Mouse (Mus musculus) MEL (cell line): ENCODE data around the gene Cfap157. TPM values are rescaled to one million over a fixed set of nuclear protein-coding genes. Genes with fewer than 3 reads are reported as not detected.

ENCODE experiments used
- DNase-seq: peaks from one replicate; pipeline ENCODE4 v3.0.0; 2011; ENCODE audit warnings: low read depth, low spot score
- H3K27ac ChIP-seq: 2 replicates; pipeline ENCODE4 v1.5.1; 2012; ENCODE audit warnings: low read depth, mild to moderate bottlenecking, control low read depth, low read length, moderate library complexity; ENCODE audit not compliant: control insufficient read depth
- H3K27me3 ChIP-seq, 2 experiments: fragments of 150-350 bp in 1 of 2; sonication (generic) in 1 of 2; 2 replicates each; pipeline ENCODE4 v1.6.1; 2012; ENCODE audit warnings: low read length in 2 of 2, mild to moderate bottlenecking in 2 of 2, improper control_type of control experiment in 1 of 2, moderate library complexity in 1 of 2; ENCODE audit not compliant: insufficient read depth in 2 of 2, control insufficient read depth in 1 of 2
- H3K36me3 ChIP-seq, 2 experiments: 2 replicates each; pipeline ENCODE4 v1.6.1; 2012 to 2014; ENCODE audit warnings: low read length in 2 of 2, improper control_type of control experiment in 1 of 2, inconsistent platforms in 1 of 2, mild to moderate bottlenecking in 1 of 2; ENCODE audit not compliant: insufficient read depth in 2 of 2, control insufficient read depth in 1 of 2
- H3K4me1 ChIP-seq, 2 experiments: fragments of 150-350 bp in 1 of 2; sonication (generic) in 1 of 2; 2 replicates each; pipeline ENCODE4 v1.6.1; 2012; ENCODE audit warnings: low read length in 2 of 2, improper control_type of control experiment in 1 of 2, mild to moderate bottlenecking in 1 of 2; ENCODE audit not compliant: insufficient read depth in 2 of 2, control insufficient read depth in 1 of 2
- H3K4me3 ChIP-seq, 2 experiments: fragments of 150-350 bp in 1 of 2; sonication (generic) in 1 of 2; 2 replicates each; pipeline ENCODE4 v1.5.1; 2012; ENCODE audit warnings: low read depth in 2 of 2, low read length in 2 of 2, mild to moderate bottlenecking in 2 of 2, moderate library complexity in 2 of 2, control low read depth in 1 of 2, improper control_type of control experiment in 1 of 2; ENCODE audit not compliant: control insufficient read depth in 1 of 2, insufficient read depth in 1 of 2
- H3K79me2 ChIP-seq: 2 replicates; pipeline ENCODE4 v1.6.1; 2012; ENCODE audit warnings: mild to moderate bottlenecking, low read length, moderate library complexity; ENCODE audit not compliant: control insufficient read depth, poor library complexity, insufficient read depth
- H3K9ac ChIP-seq: 2 replicates; pipeline ENCODE4 v1.6.1; 2012; ENCODE audit warnings: low read depth, mild to moderate bottlenecking, control low read depth, low read length, moderate library complexity; ENCODE audit not compliant: control insufficient read depth, poor library complexity, severe bottlenecking
- H3K9me3 ChIP-seq: fragments of 150-350 bp; sonication (generic); replicated peaks from 2 replicates; pipeline ENCODE4 v1.6.1; 2012; ENCODE audit warnings: mild to moderate bottlenecking, low read length, improper control_type of control experiment, moderate library complexity; ENCODE audit not compliant: insufficient read depth
- CTCF ChIP-seq, 3 experiments: IDR thresholded peaks in 2 of 3; conservative IDR thresholded peaks in 1 of 3; 2 replicates each; pipeline ENCODE4 v1.5.1; 2011 to 2012; ENCODE audit warnings: low read length in 3 of 3, low read depth in 2 of 3, mild to moderate bottlenecking in 2 of 3, improper control_type of control experiment in 1 of 3, inconsistent platforms in 1 of 3, mixed read lengths in 1 of 3, moderate library complexity in 1 of 3; ENCODE audit not compliant: control insufficient read depth in 1 of 3, insufficient read depth in 1 of 3, poor library complexity in 1 of 3, severe bottlenecking in 1 of 3
- E2F4 ChIP-seq: IDR thresholded peaks from 2 replicates; pipeline ENCODE4 v1.6.1; 2011; ENCODE audit warnings: low read depth, low read length, improper control_type of control experiment, borderline replicate concordance
- GATA1 ChIP-seq: IDR thresholded peaks from 2 replicates; pipeline ENCODE4 v1.6.1; 2011; ENCODE audit warnings: low read depth, low read length, improper control_type of control experiment
- MAFK ChIP-seq: IDR thresholded peaks from 2 replicates; pipeline ENCODE4 v1.6.1; 2011; ENCODE audit warnings: low read depth, mild to moderate bottlenecking, low read length, improper control_type of control experiment, borderline replicate concordance
- MYB ChIP-seq: IDR thresholded peaks from 2 replicates; pipeline ENCODE4 v1.6.1; 2011; ENCODE audit warnings: mild to moderate bottlenecking, low read depth, low read length, improper control_type of control experiment
- SIN3A ChIP-seq: IDR thresholded peaks from 2 replicates; pipeline ENCODE4 v1.6.1; 2012; ENCODE audit warnings: low read length, improper control_type of control experiment, inconsistent platforms
- TAL1 ChIP-seq: IDR thresholded peaks from 2 replicates; pipeline ENCODE4 v1.6.1; 2012; ENCODE audit warnings: mild to moderate bottlenecking, inconsistent platforms, low read length, moderate library complexity, mixed read lengths
- TBP ChIP-seq: IDR thresholded peaks from 2 replicates; pipeline ENCODE4 v1.8.0; 2011; ENCODE audit warnings: low read depth, low read length, improper control_type of control experiment
- USF2 ChIP-seq, 2 experiments: IDR thresholded peaks; 2 replicates each; pipeline ENCODE4 v1.6.1; 2011 to 2012; ENCODE audit warnings: improper control_type of control experiment in 2 of 2, low read length in 2 of 2, borderline replicate concordance in 1 of 2, inconsistent platforms in 1 of 2, low read depth in 1 of 2, mild to moderate bottlenecking in 1 of 2; ENCODE audit not compliant: insufficient read depth in 1 of 2
- ZKSCAN1 ChIP-seq: IDR thresholded peaks from 2 replicates; pipeline ENCODE4 v1.6.1; 2012; ENCODE audit warnings: low read depth, mild to moderate bottlenecking, inconsistent platforms, low read length, improper control_type of control experiment, moderate library complexity
- ZNF384 ChIP-seq: IDR thresholded peaks from 2 replicates; pipeline ENCODE4 v1.6.1; 2012; ENCODE audit warnings: low read depth, mild to moderate bottlenecking, inconsistent platforms, low read length, improper control_type of control experiment
- polyA plus RNA-seq, 2 experiments: library from polyadenylated mRNA; stranded (reverse) in 1 of 2; unstranded in 1 of 2; fragments of >175 nt in 1 of 2; fragments of >200 nt in 1 of 2; gene quantifications; 2 replicates each; pipeline versions ENCODE4 v1.2.1 to v1.2.4; 2012; ENCODE audit warnings: low replicate concordance in 2 of 2, low read depth in 1 of 2; ENCODE audit not compliant: insufficient read length in 2 of 2, insufficient read depth in 1 of 2, missing spikeins in 1 of 2
- total RNA-seq: library from RNA; depleted of rRNA; stranded (reverse); fragments of 300-350 nt; gene quantifications from 2 replicates; pipeline ENCODE4 v1.2.3, GENCODE M21; 2012

Cfap157 gene
- total and polyA plus RNA-seq, 3 experiments = 0.12 to 2.3 TPM; not detected in 1

DNA sequence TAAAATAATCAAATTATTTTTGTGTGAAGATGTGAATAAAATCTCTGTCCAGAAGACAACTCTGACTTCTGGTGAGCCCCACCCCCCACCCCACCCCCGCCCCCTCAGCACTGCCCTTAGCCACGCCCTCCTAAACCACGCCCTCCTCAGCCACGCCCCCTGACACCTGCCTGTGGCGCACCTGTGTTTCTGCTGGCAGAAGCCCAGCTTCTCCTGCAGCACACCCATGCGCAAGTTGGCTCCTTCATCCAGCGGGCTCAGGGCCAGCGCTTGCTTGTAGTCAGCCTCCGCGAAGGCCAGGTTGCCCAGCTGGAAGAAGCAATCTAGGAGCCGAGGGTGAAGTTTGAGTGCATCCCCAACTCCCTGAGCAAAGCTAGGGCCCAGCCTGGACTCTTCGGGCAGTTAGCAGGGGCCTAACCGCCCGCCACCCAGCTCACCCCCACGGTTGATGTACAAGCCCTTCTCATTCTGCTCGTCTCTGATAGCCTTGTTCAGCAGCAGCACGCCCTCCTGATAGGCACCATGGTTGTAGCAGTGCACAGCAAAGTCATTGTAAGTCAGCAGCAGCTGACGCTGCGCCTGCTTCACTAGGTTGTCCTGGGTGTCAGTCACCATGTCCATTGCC is 15.5 kb downstream of the Cfap157 start:
- TF ChIP-seq TBP = peak; percentile 70; the same call in 1 of the 2 replicates
- TF ChIP-seq ZNF384 = no peak
- H3K27ac ChIP-seq = no peak overlapping the region
- peaks cover 2 to 8% of the 10 kb centered on the region in 2 experiments; a peak in 2 of 4 replicates for H3K4me1 ChIP-seq

DNA sequence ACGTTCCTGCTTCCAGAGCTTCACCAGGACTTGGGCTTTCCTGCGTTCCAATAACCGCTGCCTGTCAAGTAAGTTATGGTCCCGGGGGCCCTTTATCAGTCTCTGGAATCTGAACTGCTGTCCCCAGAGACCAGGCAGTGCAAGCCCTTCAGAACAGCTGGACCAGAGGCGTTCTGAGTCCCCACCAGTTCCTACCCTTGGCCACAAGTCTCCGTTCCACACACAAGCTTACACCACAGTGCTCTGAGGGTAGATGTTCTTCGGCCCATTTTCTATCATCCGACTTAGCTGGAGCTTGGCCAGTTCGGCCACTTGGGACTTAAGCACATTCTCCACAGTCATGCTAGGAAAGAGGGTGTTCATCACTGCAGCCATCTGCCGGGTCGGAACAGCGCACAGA is 17.0 kb downstream of the Cfap157 start:
- TF ChIP-seq GATA1 = no peak
- TF ChIP-seq MAFK = no peak
- no peak for TF ChIP-seq TAL1
- no peak for TF ChIP-seq E2F4
- TF ChIP-seq SIN3A = no peak
- TF ChIP-seq MYB = no peak
- TF ChIP-seq ZKSCAN1 = no peak
- H3K4me3 ChIP-seq = no peak overlapping the region
- H3K79me2 ChIP-seq = no peaks in the 10 kb centered on the region
- no peak overlapping the region for H3K27ac ChIP-seq
- H3K9ac ChIP-seq = no peak overlapping the region
- no peaks in the 10 kb centered on the region for H3K36me3 ChIP-seq
- H3K4me1 ChIP-seq = peaks cover 1 to 8% of the 10 kb centered on the region in 2 experiments; a peak in 2 of 4 replicates
- no peaks in the 10 kb centered on the region for H3K27me3 ChIP-seq
- DNase-seq = no peak
- no peaks in the 10 kb centered on the region for H3K9me3 ChIP-seq

More for the DNA sequence above, 15.5 kb downstream of the Cfap157 start:
- H3K9me3 ChIP-seq = no peaks in the 10 kb centered on the region
- DNase-seq = peak; percentile 30
- H3K9ac ChIP-seq = no peak overlapping the region
- H3K27me3 ChIP-seq = no peaks in the 10 kb centered on the region
- H3K36me3 ChIP-seq = no peaks in the 10 kb centered on the region
- H3K79me2 ChIP-seq = no peaks in the 10 kb centered on the region
- no peak overlapping the region for H3K4me3 ChIP-seq

DNA sequence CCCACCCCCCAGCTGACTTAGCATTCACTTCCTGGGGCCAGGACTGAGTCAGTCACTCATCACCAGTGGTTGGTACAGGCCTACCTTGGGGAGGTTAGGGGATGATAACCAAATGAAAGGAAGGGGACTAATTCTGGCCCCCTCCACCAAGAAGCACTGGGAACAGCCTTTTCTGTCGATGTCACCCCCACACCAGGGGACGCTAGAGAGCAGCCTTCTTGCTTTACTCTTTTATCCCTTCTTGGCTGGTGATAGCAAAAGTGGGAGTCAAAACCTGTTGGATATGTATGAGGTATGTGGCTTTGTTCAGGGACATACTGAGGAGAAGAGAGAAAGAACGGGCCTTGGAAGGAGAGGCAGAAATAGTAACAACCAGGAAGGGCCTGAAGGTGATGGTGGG is 20.9 kb downstream of the Cfap157 start:
- Histone ChIP-seq H3K27ac (no peak overlapping the region), H3K4me3 (no peak overlapping the region), H3K9ac (no peak overlapping the region), H3K4me1 (no peaks in the 10 kb centered on the region), H3K36me3 (no peaks in the 10 kb centered on the region), H3K9me3 (no peaks in the 10 kb centered on the region), H3K79me2 (no peaks in the 10 kb centered on the region), H3K27me3 (no peaks in the 10 kb centered on the region)
- TF ChIP-seq USF2 (IDR thresholded peaks at IDR 0.05; ENCODE audit: borderline replicate concordance in 1 of 2, insufficient read depth in 1 of 2, low read depth in 1 of 2, low read length in 2 of 2) (no peak), CTCF (IDR thresholded peaks at IDR 0.05 in 2 of 3, conservative IDR thresholded peaks at IDR 0.05 in 1 of 3; ENCODE audit: control insufficient read depth in 1 of 3, insufficient read depth in 1 of 3, low read depth in 2 of 3, low read length in 3 of 3, poor library complexity in 1 of 3, severe bottlenecking in 1 of 3) (peak; percentile 45 to 74 (median 49))
- no peak for DNase-seq
